Mouse (Mus musculus) forebrain, embryonic 12.5 days (tissue): ENCODE measurements at regions not wholly inside any gene's neighbourhood (a gene's known extent, or its start where the extent isn't known, plus 50 kb on each side); places are given as distances from the start of the nearest gene placed in this dataset. TPM values are rescaled to one million over a fixed set of nuclear protein-coding genes. Genes with fewer than 3 reads are reported as not detected.
"Not testable (repeated sequence)": the region's sequence is repeated elsewhere in the genome, so short reads cannot be mapped to it uniquely, and the experiment has no call there.

Experiments
- ATAC-seq: fragments of 200-750 bp; cut with Nextera tagmentation; 2 replicates; pipeline ENCODE4 v1.8.0; 2017; ENCODE audit warnings: moderate TSS enrichment; ENCODE audit not compliant: low FRiP score
- H3K27ac ChIP-seq: fragments of 300-500 bp; sonication (generic); 2 replicates; pipeline ENCODE4 v1.5.1; 2016; ENCODE audit warnings: mild to moderate bottlenecking
- H3K27me3 ChIP-seq: fragments of 300-500 bp; sonication (generic); 2 replicates; pipeline ENCODE4 v1.6.1; 2016; ENCODE audit warnings: mild to moderate bottlenecking
- H3K36me3 ChIP-seq: fragments of 300-500 bp; sonication (generic); replicated peaks from 2 replicates; pipeline ENCODE4 v1.6.1; 2016; ENCODE audit warnings: mild to moderate bottlenecking
- H3K4me1 ChIP-seq: fragments of 300-500 bp; sonication (generic); 2 replicates; pipeline ENCODE4 v1.6.1; 2016
- H3K4me2 ChIP-seq: fragments of 300-500 bp; sonication (generic); 2 replicates; pipeline ENCODE4 v1.6.1; 2016; ENCODE audit warnings: mild to moderate bottlenecking, moderate library complexity
- H3K4me3 ChIP-seq: fragments of 300-500 bp; sonication (generic); replicated peaks from 2 replicates; pipeline ENCODE4 v1.5.1; 2016; ENCODE audit warnings: mild to moderate bottlenecking
- H3K9ac ChIP-seq: fragments of 300-500 bp; sonication (generic); 2 replicates; pipeline ENCODE4 v1.6.1; 2016; ENCODE audit warnings: mild to moderate bottlenecking
- H3K9me3 ChIP-seq: fragments of 300-500 bp; sonication (generic); 2 replicates; pipeline ENCODE4 v1.6.1; 2016
- WGBS: fragments of 180-500 bp; shearing (Covaris S2); methylation state at CpG from one replicate; pipeline ENCODE4 v1.1.7; 2016; 5-methylcytosine and 5-hydroxymethylcytosine counted together
- microRNA-seq: library from miRNA; unstranded; fragments of <30 nt; microRNA quantifications from one replicate; pipeline ENCODE4, GENCODE M21; 2017

- H3K27me3 ChIP-seq, H3K4me1 ChIP-seq, H3K4me2 ChIP-seq, H3K4me3 ChIP-seq, H3K9me3 ChIP-seq, H3K36me3 ChIP-seq, H3K27ac ChIP-seq, ATAC-seq, H3K9ac ChIP-seq: not testable (repeated sequence)
- WGBS: 91% methylated on average over 7 of the region's 9 CpGs
Observed at GRCm38 (mm10) chr17:27264607-27265006, 60.3 kb upstream of the Lemd2 start.

DNA sequence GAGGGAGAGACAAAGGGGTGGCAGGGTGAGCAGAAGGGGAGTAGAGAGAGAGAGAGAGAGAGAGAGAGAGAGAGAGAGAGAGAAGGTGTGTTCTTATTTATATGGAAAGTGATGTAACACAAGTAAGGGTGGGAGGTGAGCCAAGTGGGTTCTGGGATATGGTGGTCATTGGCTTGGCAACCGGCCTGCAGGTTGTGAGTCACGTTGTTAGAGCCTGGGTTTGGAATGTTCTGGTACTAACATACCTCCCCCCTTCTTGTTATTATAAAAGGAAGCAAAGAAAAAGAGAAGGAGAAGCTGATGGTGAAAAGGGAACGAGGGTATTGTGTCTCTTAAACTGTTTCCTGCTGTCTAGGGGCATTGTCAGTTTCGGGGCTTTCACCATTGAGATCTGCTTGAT is 58.3 kb upstream of the Lemd2 start:
- ATAC-seq: no peak
- Histone ChIP-seq H3K4me1 (no peaks in the 10 kb centered on the region), H3K9me3 (no peaks in the 10 kb centered on the region), H3K4me2 (no peak overlapping the region), H3K36me3 (no peaks in the 10 kb centered on the region), H3K27ac (no peak overlapping the region), H3K4me3 (no peak overlapping the region), H3K9ac (no peak overlapping the region), H3K27me3 (no peaks in the 10 kb centered on the region)
- WGBS: 67% methylated on average over 4 of the region's 4 CpGs

DNA sequence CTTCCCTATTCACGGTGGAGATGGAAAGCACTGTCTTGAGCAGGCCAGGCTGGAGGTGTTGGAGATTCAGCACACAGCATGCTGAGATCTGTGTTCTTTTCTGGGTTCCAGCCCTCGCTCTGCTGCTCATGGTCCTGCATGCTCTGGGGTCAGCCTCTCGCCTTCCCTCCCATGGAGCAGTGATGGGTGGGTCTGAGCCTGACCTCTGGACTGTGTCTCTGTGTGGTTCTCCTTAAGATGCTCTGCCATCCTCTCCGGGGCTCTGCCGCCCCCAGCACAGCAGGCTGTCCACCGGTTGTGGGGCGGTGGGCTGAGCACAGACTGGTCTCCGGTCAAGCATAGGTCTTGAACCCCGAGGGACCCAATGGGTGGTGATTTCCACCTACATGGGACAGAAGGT is 57.7 kb upstream of the Lemd2 start:
- H3K27ac ChIP-seq: no peak overlapping the region
- no peaks in the 10 kb centered on the region for H3K27me3 ChIP-seq
- no peak overlapping the region for H3K9ac ChIP-seq
- no peak overlapping the region for H3K4me3 ChIP-seq
- H3K4me1 ChIP-seq: no peaks in the 10 kb centered on the region
- H3K9me3 ChIP-seq: no peaks in the 10 kb centered on the region
- H3K4me2 ChIP-seq: no peak overlapping the region
- ATAC-seq: no peak
- no peaks in the 10 kb centered on the region for H3K36me3 ChIP-seq
- 91% methylated on average over 9 of the region's 9 CpGs for WGBS

GRCm38 (mm10) chr17:27261251-27261650 is 57.0 kb upstream of the Lemd2 start:
- ATAC-seq: no peak
- H3K4me2 ChIP-seq: no peak overlapping the region
- no peaks in the 10 kb centered on the region for H3K9me3 ChIP-seq
- H3K4me3 ChIP-seq: no peak overlapping the region
- no peaks in the 10 kb centered on the region for H3K4me1 ChIP-seq
- no peaks in the 10 kb centered on the region; the same call in 1 of the 2 replicates for H3K27me3 ChIP-seq
- no peak overlapping the region for H3K9ac ChIP-seq
- no peak overlapping the region for H3K27ac ChIP-seq
- WGBS: 61% methylated on average over 2 of the region's 2 CpGs
- H3K36me3 ChIP-seq: no peaks in the 10 kb centered on the region

GRCm38 (mm10) chr17:27260116-27260515 is 55.8 kb upstream of the Lemd2 start:
- no peak overlapping the region for H3K4me3 ChIP-seq
- no peak for ATAC-seq
- H3K4me1 ChIP-seq: no peaks in the 10 kb centered on the region
- H3K9ac ChIP-seq: no peak overlapping the region
- no peaks in the 10 kb centered on the region; the same call in 1 of the 2 replicates for H3K27me3 ChIP-seq
- H3K9me3 ChIP-seq: no peaks in the 10 kb centered on the region
- no peak overlapping the region for H3K27ac ChIP-seq
- no peaks in the 10 kb centered on the region for H3K36me3 ChIP-seq
- 90% methylated on average over 9 of the region's 9 CpGs for WGBS
- no peak overlapping the region for H3K4me2 ChIP-seq

DNA sequence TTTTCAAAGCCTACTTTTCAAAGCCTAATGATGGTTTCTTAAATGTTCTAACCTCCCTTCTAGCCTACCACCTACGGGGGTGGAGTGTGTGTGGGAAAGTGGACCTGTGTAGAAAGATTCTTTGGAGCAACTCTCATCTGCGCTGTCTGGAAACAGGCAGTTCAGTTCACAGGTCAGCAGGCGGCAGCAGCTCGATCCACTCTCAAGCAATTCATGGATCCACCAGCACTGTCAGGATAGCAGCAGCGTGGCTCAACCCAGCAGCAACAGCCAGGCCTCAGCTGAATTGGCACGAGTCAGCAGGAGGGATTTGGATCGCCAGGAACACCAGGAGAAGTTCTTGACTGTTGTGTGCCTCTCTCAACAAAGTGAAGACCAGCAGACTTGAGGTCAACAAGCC is 53.1 kb upstream of the Lemd2 start:
- 42% methylated on average over 7 of the region's 7 CpGs for WGBS
- no peak overlapping the region for H3K4me3 ChIP-seq
- ATAC-seq: no peak

GRCm38 (mm10) chr17:27255804-27256203 is 51.5 kb upstream of the Lemd2 start:
- ATAC-seq: no peak
- Histone ChIP-seq H3K27ac (no peak overlapping the region), H3K27me3 (no peaks in the 10 kb centered on the region; the same call in 1 of the 2 replicates), H3K4me1 (peaks cover 1% of the 10 kb centered on the region), H3K4me2 (no peak overlapping the region), H3K4me3 (no peak overlapping the region), H3K9ac (no peak overlapping the region), H3K36me3 (no peaks in the 10 kb centered on the region), H3K9me3 (no peaks in the 10 kb centered on the region)
- WGBS: 89% methylated on average over 7 of the region's 7 CpGs

More for the DNA sequence above, 53.1 kb upstream of the Lemd2 start:
- H3K9ac ChIP-seq: no peak overlapping the region
- H3K27me3 ChIP-seq: no peaks in the 10 kb centered on the region; the same call in 1 of the 2 replicates
- H3K27ac ChIP-seq: no peak overlapping the region
- H3K36me3 ChIP-seq: no peaks in the 10 kb centered on the region
- no peaks in the 10 kb centered on the region for H3K4me1 ChIP-seq
- no peaks in the 10 kb centered on the region for H3K9me3 ChIP-seq
- H3K4me2 ChIP-seq: no peak overlapping the region

Small RNAs in the stretch of these regions (microRNA-seq; reads per million reads assigned to microRNA genes)
- gene Mir7214: not detected
- not detected for gene Mir7216
- gene Mir7217: not detected
- not detected for gene Mir7218
